Comparison of ENCODE assay signal across 16 mouse cellular contexts in the genomic region with DNA sequence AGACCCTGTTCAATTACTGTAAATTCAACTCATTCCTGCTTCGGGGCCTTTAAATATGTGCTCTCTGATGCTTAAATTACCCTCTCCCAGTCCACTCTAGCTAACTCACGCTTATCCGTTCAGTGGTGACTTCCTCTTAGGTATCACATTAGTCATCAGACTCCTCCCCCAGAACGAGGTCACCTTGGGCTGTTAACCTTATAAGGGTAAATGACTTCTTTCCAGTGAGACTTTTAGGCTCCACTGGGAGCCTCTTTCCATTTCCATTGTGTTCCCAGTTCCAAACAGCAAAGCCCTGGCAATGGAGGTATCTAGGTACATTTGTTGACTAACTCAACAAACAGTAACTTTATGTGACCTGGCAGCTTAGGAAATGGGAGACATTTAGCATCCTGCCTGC.
A peak's percentile ranks its signal among the peaks of the same experiment; 100 is the strongest.
DNase-seq lines count a peak whose midpoint lies in the region; ATAC-seq and TF ChIP-seq lines count a peak whose summit lies in the region.
"Had no signal": no experiment of that assay in that cellular context is flagged by ENCODE, and none has a peak within 500 bp of the region (broad histone marks: within the 10 kb centered on the region; RNA-seq: fewer than 3 reads in every experiment).

No protein-coding gene starts in this region.

- ATAC-seq in heart, postnatal 0 days (ENCODE audit: insufficient read depth, low read depth) = no peak
- ATAC-seq: intestine, postnatal 0 days; liver, embryonic 12.5 days had no signal

- TF ChIP-seq EP300 in heart, postnatal 0 days (IDR thresholded peaks at IDR 0.05; ENCODE audit: low read depth) = no peak

- TF ChIP-seq CTCF in heart, postnatal 0 days (IDR thresholded peaks at IDR 0.05; ENCODE audit: low read depth) = no peak
- TF ChIP-seq CTCF in E14TG2a.4 (conservative IDR thresholded peaks at IDR 0.05; ENCODE audit: low read length) = no peak

- H3K9me3 ChIP-seq in heart, postnatal 0 days (replicated peaks; ENCODE audit: control insufficient read depth, low read length) = no peaks in the 10 kb centered on the region
- no peaks in the 10 kb centered on the region for H3K9me3 ChIP-seq in E14TG2a.4 (ENCODE audit: low read length)
- H3K9me3 ChIP-seq: embryonic facial prominence, embryonic 12.5 days; forebrain, embryonic 10.5 days; hindbrain, embryonic 13.5 days; liver, embryonic 12.5 days had no signal

- 66% methylated on average over 4 of the region's 4 CpGs for WGBS in heart, postnatal 0 days

- H3K4me3 ChIP-seq in heart, postnatal 0 days (ENCODE audit: low read depth, low read length) = no peak overlapping the region
- peak overlapping the region; percentile 39; the same call in 1 of the 2 replicates for H3K4me3 ChIP-seq in E14TG2a.4 (replicated peaks; ENCODE audit: low read length)
- H3K4me3 ChIP-seq: embryonic facial prominence, embryonic 12.5 days; forebrain, embryonic 10.5 days; hindbrain, embryonic 13.5 days; left cerebral cortex, adult 2 months; liver, embryonic 12.5 days had no signal

- H3K36me3 ChIP-seq in heart, postnatal 0 days (replicated peaks; ENCODE audit: control insufficient read depth, insufficient read depth, low read length) = peaks cover 27% of the 10 kb centered on the region
- H3K36me3 ChIP-seq in E14TG2a.4 (ENCODE audit: insufficient read depth, low read length) = peaks cover 46% of the 10 kb centered on the region

- H3K27ac ChIP-seq in heart, postnatal 0 days (ENCODE audit: low read depth) = peak overlapping the region; percentile 90
- H3K27ac ChIP-seq: embryonic facial prominence, embryonic 12.5 days; forebrain, embryonic 10.5 days; hindbrain, embryonic 13.5 days; left cerebral cortex, adult 2 months; liver, embryonic 12.5 days had no signal

- DNase-seq in heart, postnatal 0 days (ENCODE audit: low spot score) = no peak
- DNase-seq in heart, postnatal 4 days = no peak
- peak; percentile 50 for DNase-seq in NIH3T3 (ENCODE audit: low read depth)
- DNase-seq in induced T-regulatory cell, adult 2 months (ENCODE audit: low read depth) = peak; percentile 29
- no peak for DNase-seq in thymus, postnatal 10 days (ENCODE audit: low spot score in 2 of 2)
- DNase-seq in layer of hippocampus, adult 9-10 months (ENCODE audit: low spot score) = no peak
- DNase-seq: cerebellum, postnatal 25 days; kidney, postnatal 36 days; midbrain, embryonic 14.5 days had no signal

- H3K9ac ChIP-seq in heart, postnatal 0 days (replicated peaks; ENCODE audit: low read depth, low read length) = no peak overlapping the region
- H3K9ac ChIP-seq: embryonic facial prominence, embryonic 12.5 days; hindbrain, embryonic 13.5 days; liver, embryonic 12.5 days had no signal

- no peaks in the 10 kb centered on the region for H3K27me3 ChIP-seq in heart, postnatal 0 days (ENCODE audit: control insufficient read depth, insufficient read depth, low read length)
- no peaks in the 10 kb centered on the region for H3K27me3 ChIP-seq in E14TG2a.4 (ENCODE audit: insufficient read depth, low read length)
- H3K27me3 ChIP-seq: embryonic facial prominence, embryonic 12.5 days; hindbrain, embryonic 13.5 days; liver, embryonic 12.5 days had no signal

- no peak overlapping the region for H3K4me2 ChIP-seq in heart, postnatal 0 days (ENCODE audit: low read depth, low read length)
- H3K4me2 ChIP-seq: embryonic facial prominence, embryonic 12.5 days; hindbrain, embryonic 13.5 days; liver, embryonic 12.5 days had no signal

- peaks cover 27% of the 10 kb centered on the region for H3K4me1 ChIP-seq in heart, postnatal 0 days (ENCODE audit: control insufficient read depth, insufficient read depth)
- peaks cover 71% of the 10 kb centered on the region for H3K4me1 ChIP-seq in E14TG2a.4 (replicated peaks; ENCODE audit: low read depth, low read length)
- H3K4me1 ChIP-seq: embryonic facial prominence, embryonic 12.5 days; hindbrain, embryonic 13.5 days; liver, embryonic 12.5 days had no signal

Comparison
In these comparisons a context has a peak if more than half of its experiments do, and no peak if none do; other contexts are left out.
1. DNase-seq: peak in NIH3T3 (single experiment) and induced T-regulatory cell, adult 2 months (single experiment); none in heart, postnatal 0 days (single experiment), heart, postnatal 4 days (single experiment), thymus, postnatal 10 days (0 of 2) and layer of hippocampus, adult 9-10 months (single experiment).